Mouse (Mus musculus) B cell, adult 62 days (primary cell): ENCODE results near the gene Zwilch. TPM values are rescaled to one million over a fixed set of nuclear protein-coding genes. Genes with fewer than 3 reads are reported as not detected.

Source experiments
- total RNA-seq: library from RNA; stranded (reverse); gene quantifications from 4 replicates; pipeline ENCODE4 v1.2.4, GENCODE M21; 2023

The Zwilch gene
- 3.9 to 7.5 TPM (median 5.3 TPM) in 4 replicates for total RNA-seq

DNA sequence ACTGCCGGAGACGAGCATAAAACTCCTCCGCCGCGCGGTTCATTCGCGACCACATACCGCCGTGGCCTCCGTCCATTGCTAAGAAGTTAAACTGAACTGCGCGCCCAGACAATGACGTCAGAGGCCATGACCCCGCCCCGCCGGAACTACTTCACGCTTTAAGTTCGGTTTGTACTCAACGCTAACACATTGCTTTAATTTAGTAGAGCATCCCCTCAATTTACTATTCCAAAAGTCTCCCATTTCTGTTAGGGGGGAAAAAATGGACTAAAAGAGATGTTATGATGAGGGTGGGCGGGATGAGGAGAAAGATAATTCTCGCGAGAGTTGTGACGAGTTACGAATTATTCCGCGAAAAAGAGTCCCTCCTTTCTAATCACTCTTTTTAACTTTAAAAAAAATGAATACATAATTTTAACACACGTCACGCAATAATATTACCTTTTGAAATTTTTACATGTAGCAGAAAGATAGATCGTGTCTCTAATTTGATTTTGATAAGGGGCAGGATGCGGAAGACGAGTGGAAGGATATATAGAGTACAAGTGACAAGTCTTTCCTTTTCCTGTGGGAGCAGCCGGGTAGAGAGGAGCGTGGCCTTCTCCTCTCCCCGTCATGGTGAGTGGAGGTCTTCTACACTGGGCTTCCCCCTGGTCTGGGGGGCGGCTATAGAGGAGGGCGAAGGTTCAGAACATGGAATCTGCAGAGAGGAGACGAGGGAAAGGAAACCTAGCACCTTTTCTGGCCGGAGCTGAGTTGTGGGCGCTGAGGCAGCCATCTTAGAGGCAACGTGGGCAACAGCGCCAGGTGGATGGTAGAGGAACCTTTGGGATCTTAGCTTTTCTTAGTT, at the start of gene Zwilch, which contains the start of gene Rpl4:
TSS of gene Zwilch (minus strand) at position 289 of the 850 bp plus-strand sequence.
TSS of gene Rpl4 (plus strand) at position 560 of the 850 bp plus-strand sequence.

DNA sequence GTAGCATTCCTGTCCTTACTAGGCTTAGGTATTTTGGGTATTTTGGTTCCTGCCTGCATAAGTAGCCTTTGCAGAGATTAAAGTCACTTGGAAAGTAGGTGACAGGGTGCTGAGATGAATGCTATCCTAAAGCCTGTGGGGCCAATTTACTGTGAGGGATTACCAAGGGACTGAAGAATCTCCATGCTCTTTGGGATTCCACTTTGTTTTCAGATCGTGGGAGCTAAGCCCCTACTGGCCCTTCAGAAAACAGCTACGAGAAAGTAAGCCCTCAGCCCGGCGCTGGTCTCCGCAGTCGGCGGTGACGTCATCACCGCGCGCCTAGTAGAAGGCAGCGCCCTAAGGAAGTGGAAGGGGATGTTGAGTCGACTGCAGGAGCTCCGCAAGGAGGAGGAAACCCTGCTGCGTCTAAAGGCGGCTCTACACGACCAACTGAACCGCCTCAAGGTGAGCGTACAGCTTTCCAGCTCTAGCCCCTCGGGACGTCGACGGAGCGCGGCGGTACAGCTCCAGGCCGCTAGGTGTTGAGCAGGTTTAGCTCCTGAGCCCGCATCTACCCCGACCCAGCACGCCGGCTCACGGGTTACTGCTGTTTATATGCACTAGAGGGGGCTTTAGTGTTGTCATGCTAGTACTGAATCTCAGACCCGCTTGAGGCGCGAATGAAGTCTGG, 6.2 kb upstream of the Zwilch start, which contains the start of gene Snapc5:
TSS of gene Snapc5 (plus strand) at position 301 of the 673 bp plus-strand sequence.

DNA sequence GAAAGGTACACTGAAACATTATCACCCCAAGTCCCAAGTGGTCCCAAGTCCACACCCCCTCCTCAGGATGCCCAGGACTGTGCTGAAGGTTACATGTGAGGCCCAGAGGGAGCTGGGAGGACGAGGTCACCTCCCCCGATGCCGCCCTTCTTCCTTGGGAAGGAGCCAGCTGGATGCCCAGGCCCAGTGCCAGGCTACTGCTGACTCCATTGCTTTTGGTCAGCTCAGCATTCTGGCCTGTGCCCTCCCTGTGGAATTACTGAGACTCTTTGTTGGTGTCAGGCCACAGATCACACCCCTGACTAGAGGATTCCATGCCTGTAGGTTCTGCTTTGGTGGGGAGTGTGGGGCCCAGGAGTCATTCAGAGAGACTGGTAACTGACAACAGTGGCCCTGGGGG, 56.0 kb downstream of the Zwilch start, which contains the start of gene Lctl:
TSS of gene Lctl (plus strand) at position 272 of the 400 bp plus-strand sequence.

Other genes with a start within 250 kb of the Zwilch start
- gene Smad6, start 151.0 kb downstream of the Zwilch start, total RNA-seq, result 0.19 TPM in 1 of 4 replicates, not detected in the others
- not detected in 4 replicates for gene Lctl, start 56.0 kb downstream of the Zwilch start, total RNA-seq
- gene Rpl4, start 271 bp upstream of the Zwilch start, total RNA-seq, result 1,803 to 1,818 TPM (median 1,809 TPM) in 4 replicates
- 19.4 to 22.4 TPM (median 20.7 TPM) in 4 replicates for gene Snapc5, start 6.2 kb upstream of the Zwilch start, total RNA-seq
- gene Uchl4, start 62.1 kb upstream of the Zwilch start, total RNA-seq, result 2.0 to 3.7 TPM (median 2.4 TPM) in 4 replicates
- 142 to 150 TPM (median 148 TPM) in 4 replicates for gene Map2k1, start 80.5 kb upstream of the Zwilch start, total RNA-seq
- gene Tipin, start 108.5 kb upstream of the Zwilch start, total RNA-seq, result 25.6 to 28.5 TPM (median 27.9 TPM) in 4 replicates
- 22.3 to 23.7 TPM (median 23.4 TPM) in 4 replicates for gene Dis3l, start 168.2 kb upstream of the Zwilch start, total RNA-seq
- not detected in 4 replicates for gene Megf11, start 212.5 kb upstream of the Zwilch start, total RNA-seq